Mouse (Mus musculus) right cerebral cortex, adult 2 months (tissue): ENCODE results near the gene Adamts7.

ENCODE experiments used
- DNase-seq, 2 experiments: peaks; one replicate each; pipeline ENCODE4 v3.0.0; 2021 to 2022; ENCODE audit warnings: low spot score in 2 of 2

Gene Adamts7

GRCm38 (mm10) chr9:90162926-90163748 lies at the start of gene Adamts7:
Gene Adamts7, plus strand, starts transcription at chr9:90163069.
- peak; percentile 36 to 42 for DNase-seq

- no peak for DNase-seq
These were observed 49.7 kb upstream of the Adamts7 start for GRCm38 (mm10) chr9:90113151-90113550.

GRCm38 (mm10) chr9:90113651-90114566 lies 49.0 kb upstream of the Adamts7 start:
- peak; percentile 90 to 94 for DNase-seq

GRCm38 (mm10) chr9:90114567-90115307 lies 48.1 kb upstream of the Adamts7 start, which contains the start of gene Morf4l1:
Gene Morf4l1, minus strand, starts transcription at chr9:90114774.
- peak; percentile 98 for DNase-seq

GRCm38 (mm10) chr9:90115308-90115700 lies 47.6 kb upstream of the Adamts7 start:
- no peak for DNase-seq

GRCm38 (mm10) chr9:90117234-90117633 lies 45.6 kb upstream of the Adamts7 start:
- no peak for DNase-seq

- DNase-seq = no peak
These were observed 40.6 kb upstream of the Adamts7 start for GRCm38 (mm10) chr9:90122246-90122740.

- DNase-seq = no peak
These were observed 38.6 kb upstream of the Adamts7 start for GRCm38 (mm10) chr9:90124156-90124872.

GRCm38 (mm10) chr9:90124873-90125245 lies 38.0 kb upstream of the Adamts7 start:
- no peak for DNase-seq

GRCm38 (mm10) chr9:90125416-90126099 lies 37.3 kb upstream of the Adamts7 start:
- DNase-seq = no peak

GRCm38 (mm10) chr9:90126260-90127010 lies 36.4 kb upstream of the Adamts7 start:
- DNase-seq = peak; percentile 78 to 84

- DNase-seq = no peak
These were observed 35.7 kb upstream of the Adamts7 start for GRCm38 (mm10) chr9:90127146-90127545.

GRCm38 (mm10) chr9:90128636-90129201 lies 34.1 kb upstream of the Adamts7 start:
- DNase-seq = no peak

- DNase-seq = no peak
These were observed 29.1 kb upstream of the Adamts7 start for GRCm38 (mm10) chr9:90133562-90134355.

GRCm38 (mm10) chr9:90135466-90135865 lies 27.4 kb upstream of the Adamts7 start:
- DNase-seq = no peak

GRCm38 (mm10) chr9:90135963-90136677 lies 26.7 kb upstream of the Adamts7 start:
- DNase-seq = no peak

- DNase-seq = no peak
These were observed 26.2 kb upstream of the Adamts7 start for GRCm38 (mm10) chr9:90136678-90136965.

- no peak for DNase-seq
These were observed 17.1 kb upstream of the Adamts7 start for GRCm38 (mm10) chr9:90145788-90146187.
